Mouse (Mus musculus): ENCODE results near the gene Gm20388. TPM values are rescaled to one million over a fixed set of nuclear protein-coding genes. Genes with fewer than 3 reads are reported as not detected.

Gm20388 gene
- total RNA-seq, 1 experiment = 27.0 TPM

DNA sequence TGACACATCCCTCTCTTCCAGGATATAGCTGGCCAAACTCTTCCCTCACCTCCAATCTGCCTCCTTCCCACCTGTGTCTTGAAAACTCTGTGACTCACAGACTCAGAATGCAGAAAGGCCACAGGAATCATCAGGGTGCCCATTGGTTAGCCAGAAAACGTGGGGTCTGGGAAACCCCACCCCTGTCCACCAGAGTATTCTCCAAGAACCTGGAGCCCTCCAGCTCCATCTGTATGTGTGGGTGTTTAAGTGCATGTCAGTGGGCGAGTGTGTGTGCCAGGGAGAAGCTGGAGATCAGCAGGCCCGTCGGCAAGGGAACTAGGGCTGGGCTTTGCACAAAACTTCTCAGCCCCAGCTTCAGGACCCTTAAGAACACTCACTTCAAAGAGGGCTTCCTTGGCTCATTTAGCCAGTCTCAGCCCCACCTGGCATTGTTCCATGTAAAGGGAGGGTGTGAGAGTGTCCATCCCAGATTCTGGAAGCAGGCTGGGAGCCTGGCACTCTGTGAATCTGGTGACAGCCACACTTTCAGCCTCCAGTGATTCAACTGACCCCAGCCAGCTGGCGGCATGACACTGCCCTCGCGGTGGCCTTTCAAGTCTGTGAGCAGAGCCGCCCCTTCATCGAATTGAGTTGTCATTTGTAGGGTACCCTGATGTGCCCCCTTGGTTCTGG, 2509.4 kb downstream of the Gm20388 start:
- H3K27ac ChIP-seq (ENCODE audit: insufficient read depth, low read depth, low read length, poor library complexity, severe bottlenecking) = no peak overlapping the region
- in situ Hi-C loops (cut with MboI; ENCODE audit: low sequenced_read_pairs in 2 of 2, unreplicated experiment in 2 of 2) = no loop called here
- H3K36me3 ChIP-seq (ENCODE audit: control insufficient read depth, insufficient read depth, low read length, poor library complexity, severe bottlenecking) = peaks cover 32% of the 10 kb centered on the region
- no peak for TF ChIP-seq MAFK (IDR thresholded peaks at IDR 0.05; ENCODE audit: insufficient read depth, low read depth, low read length)
- TF ChIP-seq CHD2 (IDR thresholded peaks at IDR 0.05; ENCODE audit: low read depth, low read length) = no peak
- TF ChIP-seq ZC3H11A (IDR thresholded peaks at IDR 0.05; ENCODE audit: borderline replicate concordance, low read depth, low read length) = no peak
- TF ChIP-seq ZNF384 (IDR thresholded peaks at IDR 0.05; ENCODE audit: low read depth, low read length) = no peak
- no peak for TF ChIP-seq HCFC1 (IDR thresholded peaks at IDR 0.05; ENCODE audit: borderline replicate concordance, insufficient read depth, low read length)
- no peak for DNase-seq (ENCODE audit: low read depth, low spot score)
- H3K9me3 ChIP-seq (ENCODE audit: control insufficient read depth, insufficient read depth, low read depth, low read length) = no peaks in the 10 kb centered on the region
- peaks cover 0 to 12% of the 10 kb centered on the region in 2 experiments; a peak in 2 of 4 replicates for H3K4me1 ChIP-seq (ENCODE audit: control insufficient read depth in 2 of 2, insufficient read depth in 2 of 2, low read length in 2 of 2, poor library complexity in 1 of 2)
- no peak overlapping the region for H3K4me3 ChIP-seq (ENCODE audit: insufficient read depth in 1 of 2, low read depth in 1 of 2, low read length in 2 of 2, poor library complexity in 1 of 2, severe bottlenecking in 1 of 2)
- H3K9ac ChIP-seq (ENCODE audit: insufficient read depth, low read depth, low read length, poor library complexity, severe bottlenecking) = no peak overlapping the region

DNA sequence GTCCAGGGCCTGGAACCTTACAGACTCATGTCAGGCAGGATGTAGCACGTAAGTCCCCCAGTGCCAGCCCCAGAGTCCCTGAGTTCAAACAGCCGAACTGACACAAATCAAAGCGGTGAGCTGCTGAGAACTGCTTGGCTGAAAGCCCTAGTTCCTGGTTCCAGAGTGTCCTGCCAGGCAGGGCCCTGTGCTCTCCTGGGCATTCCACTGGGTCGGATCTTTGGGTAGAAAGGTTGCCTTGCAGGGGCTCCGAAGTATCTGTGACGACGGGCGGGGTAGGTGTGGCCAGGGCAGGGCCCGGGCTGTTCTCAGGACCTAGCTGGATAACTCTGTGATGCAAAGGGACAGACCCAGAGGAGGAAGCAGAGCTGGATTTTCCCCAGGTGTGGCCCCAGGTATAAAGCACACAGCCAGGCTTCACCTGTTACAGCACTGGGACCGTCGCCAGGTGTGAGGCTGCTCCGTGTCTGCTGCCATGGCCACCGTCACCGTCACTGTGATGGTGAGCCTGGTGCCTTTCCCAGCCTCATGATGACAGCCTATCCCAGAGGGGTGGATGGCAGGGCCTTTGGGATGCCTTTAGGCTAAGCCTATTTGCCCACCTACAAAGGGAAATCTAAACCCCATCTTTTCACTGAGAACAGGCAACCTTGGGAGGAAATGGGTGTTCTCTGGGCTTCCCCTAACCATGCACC, 2510.9 kb downstream of the Gm20388 start, which contains the start of gene Il17c:
TSS of gene Il17c (plus strand) at position 645 of the 695 bp plus-strand sequence.
- Histone ChIP-seq H3K9ac (ENCODE audit: insufficient read depth, low read depth, low read length, poor library complexity, severe bottlenecking) (no peak within 1 kb of the TSS), H3K4me1 (ENCODE audit: control insufficient read depth in 2 of 2, insufficient read depth in 2 of 2, low read length in 2 of 2, poor library complexity in 1 of 2) (peaks cover 0 to 12% of the 10 kb centered on the region in 2 experiments; a peak in 2 of 4 replicates), H3K27ac (ENCODE audit: insufficient read depth, low read depth, low read length, poor library complexity, severe bottlenecking) (no peak within 1 kb of the TSS), H3K4me3 (ENCODE audit: insufficient read depth in 1 of 2, low read depth in 1 of 2, low read length in 2 of 2, poor library complexity in 1 of 2, severe bottlenecking in 1 of 2) (no peak within 1 kb of the TSS), H3K36me3 (ENCODE audit: control insufficient read depth, insufficient read depth, low read length, poor library complexity, severe bottlenecking) (peaks cover 17% of the 10 kb centered on the region), H3K9me3 (ENCODE audit: control insufficient read depth, insufficient read depth, low read depth, low read length) (no peaks in the 10 kb centered on the region)
- in situ Hi-C loops (cut with MboI; ENCODE audit: low sequenced_read_pairs in 2 of 2, unreplicated experiment in 2 of 2) = no loop called here
- TF ChIP-seq ZNF384 (IDR thresholded peaks at IDR 0.05; ENCODE audit: low read depth, low read length) = no peak
- no peak for TF ChIP-seq HCFC1 (IDR thresholded peaks at IDR 0.05; ENCODE audit: borderline replicate concordance, insufficient read depth, low read length)
- no peak for TF ChIP-seq MAFK (IDR thresholded peaks at IDR 0.05; ENCODE audit: insufficient read depth, low read depth, low read length)
- TF ChIP-seq CHD2 (IDR thresholded peaks at IDR 0.05; ENCODE audit: low read depth, low read length) = no peak
- no peak for TF ChIP-seq ZC3H11A (IDR thresholded peaks at IDR 0.05; ENCODE audit: borderline replicate concordance, low read depth, low read length)
- no peak for DNase-seq (ENCODE audit: low read depth, low spot score)

DNA sequence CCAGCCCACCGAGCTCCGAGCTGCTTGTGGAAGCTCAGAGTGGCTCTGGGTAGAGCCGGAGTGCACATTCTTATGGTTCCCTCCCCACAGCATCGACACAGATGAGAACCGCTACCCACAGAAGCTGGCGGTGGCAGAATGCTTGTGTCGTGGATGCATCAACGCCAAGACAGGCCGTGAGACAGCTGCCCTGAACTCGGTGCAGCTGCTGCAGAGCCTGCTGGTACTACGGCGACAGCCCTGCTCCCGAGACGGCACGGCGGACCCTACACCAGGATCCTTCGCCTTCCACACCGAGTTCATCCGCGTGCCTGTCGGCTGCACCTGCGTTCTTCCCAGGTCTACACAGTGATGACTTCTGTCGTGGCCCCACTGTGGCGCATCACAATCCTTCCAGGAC, 2512.6 kb downstream of the Gm20388 start:
- H3K27ac ChIP-seq (ENCODE audit: insufficient read depth, low read depth, low read length, poor library complexity, severe bottlenecking) = no peak overlapping the region
- H3K9me3 ChIP-seq (ENCODE audit: control insufficient read depth, insufficient read depth, low read depth, low read length) = no peaks in the 10 kb centered on the region
- DNase-seq (ENCODE audit: low read depth, low spot score) = no peak
- no peak overlapping the region for H3K9ac ChIP-seq (ENCODE audit: insufficient read depth, low read depth, low read length, poor library complexity, severe bottlenecking)
- H3K36me3 ChIP-seq (ENCODE audit: control insufficient read depth, insufficient read depth, low read length, poor library complexity, severe bottlenecking) = peaks cover 5% of the 10 kb centered on the region; the same call in 1 of the 2 replicates
- H3K4me1 ChIP-seq (ENCODE audit: control insufficient read depth in 2 of 2, insufficient read depth in 2 of 2, low read length in 2 of 2, poor library complexity in 1 of 2) = peaks cover 0 to 13% of the 10 kb centered on the region in 2 experiments; a peak in 2 of 4 replicates
- in situ Hi-C loops (cut with MboI; ENCODE audit: low sequenced_read_pairs in 2 of 2, unreplicated experiment in 2 of 2) = no loop called here
- peak overlapping the region in 1 of 2 experiments; percentile 5; a peak in 2 of 4 replicates for H3K4me3 ChIP-seq (ENCODE audit: insufficient read depth in 1 of 2, low read depth in 1 of 2, low read length in 2 of 2, poor library complexity in 1 of 2, severe bottlenecking in 1 of 2)
- TF ChIP-seq ZNF384 (IDR thresholded peaks at IDR 0.05; ENCODE audit: low read depth, low read length) (no peak), MAFK (IDR thresholded peaks at IDR 0.05; ENCODE audit: insufficient read depth, low read depth, low read length) (no peak), HCFC1 (IDR thresholded peaks at IDR 0.05; ENCODE audit: borderline replicate concordance, insufficient read depth, low read length) (no peak), ZC3H11A (IDR thresholded peaks at IDR 0.05; ENCODE audit: borderline replicate concordance, low read depth, low read length) (no peak), CHD2 (IDR thresholded peaks at IDR 0.05; ENCODE audit: low read depth, low read length) (no peak)

DNA sequence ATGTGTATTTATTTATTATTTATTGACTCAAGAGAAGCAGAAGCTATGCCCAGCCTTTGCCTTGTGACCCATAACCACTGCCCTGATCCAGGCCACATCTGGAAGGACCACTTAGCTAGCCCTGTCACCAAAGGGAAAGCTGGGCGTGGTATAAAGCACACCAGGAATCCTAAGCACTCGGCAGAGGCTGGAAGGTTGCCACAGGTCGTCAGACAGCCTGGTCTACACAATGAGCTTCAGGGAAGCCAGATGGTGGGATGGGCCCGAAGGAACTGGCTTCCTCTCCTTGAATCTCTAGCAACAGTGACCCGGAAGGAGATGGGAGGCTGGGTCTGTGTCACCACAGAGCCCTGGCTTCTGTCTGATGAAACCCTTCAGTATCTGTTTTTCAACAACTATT, 2513.0 kb downstream of the Gm20388 start:
- in situ Hi-C loops (cut with MboI; ENCODE audit: low sequenced_read_pairs in 2 of 2, unreplicated experiment in 2 of 2) = no loop called here
- no peak overlapping the region for H3K27ac ChIP-seq (ENCODE audit: insufficient read depth, low read depth, low read length, poor library complexity, severe bottlenecking)

More for the DNA sequence above, 2513.0 kb downstream of the Gm20388 start:
- DNase-seq (ENCODE audit: low read depth, low spot score) = no peak
- no peak for TF ChIP-seq ZC3H11A (IDR thresholded peaks at IDR 0.05; ENCODE audit: borderline replicate concordance, low read depth, low read length)
- TF ChIP-seq ZNF384 (IDR thresholded peaks at IDR 0.05; ENCODE audit: low read depth, low read length) = no peak
- TF ChIP-seq CHD2 (IDR thresholded peaks at IDR 0.05; ENCODE audit: low read depth, low read length) = no peak
- no peak for TF ChIP-seq MAFK (IDR thresholded peaks at IDR 0.05; ENCODE audit: insufficient read depth, low read depth, low read length)
- no peak for TF ChIP-seq HCFC1 (IDR thresholded peaks at IDR 0.05; ENCODE audit: borderline replicate concordance, insufficient read depth, low read length)
- Histone ChIP-seq H3K4me3 (ENCODE audit: insufficient read depth in 1 of 2, low read depth in 1 of 2, low read length in 2 of 2, poor library complexity in 1 of 2, severe bottlenecking in 1 of 2) (no peak overlapping the region; a peak in 1 of 4 replicates), H3K36me3 (ENCODE audit: control insufficient read depth, insufficient read depth, low read length, poor library complexity, severe bottlenecking) (peaks cover 1% of the 10 kb centered on the region; the same call in 1 of the 2 replicates), H3K4me1 (ENCODE audit: control insufficient read depth in 2 of 2, insufficient read depth in 2 of 2, low read length in 2 of 2, poor library complexity in 1 of 2) (peaks cover 0 to 16% of the 10 kb centered on the region in 2 experiments; a peak in 2 of 4 replicates), H3K9me3 (ENCODE audit: control insufficient read depth, insufficient read depth, low read depth, low read length) (no peaks in the 10 kb centered on the region), H3K9ac (ENCODE audit: insufficient read depth, low read depth, low read length, poor library complexity, severe bottlenecking) (no peak overlapping the region)
